Mouse (Mus musculus) heart, adult 11 months (tissue): ENCODE measurements around the gene Pknox1.
"Not testable (repeated sequence)": the region's sequence is repeated elsewhere in the genome, so short reads cannot be mapped to it uniquely, and the experiment has no call there.

Experiments used
- DNase-seq: peaks from one replicate; pipeline ENCODE4 v3.0.0; 2022

Pknox1 gene

DNA sequence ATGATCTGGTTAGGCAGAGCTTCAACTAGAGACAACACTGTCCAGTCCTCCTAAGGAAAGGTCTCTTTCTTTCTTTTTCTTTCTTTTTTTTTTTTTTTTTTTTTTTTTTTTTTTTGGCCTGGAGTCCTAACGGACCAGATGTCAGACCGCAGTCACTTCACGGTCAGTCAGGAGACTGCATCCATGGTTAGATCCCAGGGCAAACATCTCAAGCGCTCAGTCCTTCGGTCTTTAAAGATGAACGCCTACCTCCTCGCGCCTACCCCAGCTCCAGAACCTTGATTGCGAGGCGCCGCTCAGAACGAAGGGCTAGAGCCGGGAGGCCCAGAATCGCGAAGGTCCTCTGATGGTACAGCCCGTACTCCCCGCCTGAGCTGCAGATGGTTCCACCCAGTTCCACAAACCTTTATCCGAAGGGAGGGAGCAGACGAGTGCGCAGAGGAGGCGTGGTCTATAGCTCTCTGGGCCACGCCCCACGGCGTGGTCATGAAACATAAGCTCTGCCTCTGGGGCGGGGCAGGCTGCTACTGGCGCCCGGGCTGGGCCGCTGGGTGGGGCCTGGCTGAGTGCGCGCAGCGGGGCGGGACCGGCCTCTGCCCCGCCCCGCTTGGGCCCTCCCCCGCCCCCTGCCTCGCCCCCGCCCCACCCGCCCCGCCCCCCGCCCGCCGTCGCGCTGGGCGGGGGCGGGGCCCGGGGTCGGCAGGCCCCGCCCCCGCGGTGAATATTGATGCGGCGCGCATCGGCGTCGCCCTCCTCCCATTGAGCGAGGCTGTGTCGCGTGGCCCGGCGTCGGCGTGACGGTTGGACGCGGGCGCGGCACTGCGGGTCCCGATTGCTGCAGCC is at the start of gene Pknox1:
Pknox1 (plus strand) TSS at position 720 of the 843 bp plus-strand sequence.
- peak; percentile 100 for DNase-seq

DNA sequence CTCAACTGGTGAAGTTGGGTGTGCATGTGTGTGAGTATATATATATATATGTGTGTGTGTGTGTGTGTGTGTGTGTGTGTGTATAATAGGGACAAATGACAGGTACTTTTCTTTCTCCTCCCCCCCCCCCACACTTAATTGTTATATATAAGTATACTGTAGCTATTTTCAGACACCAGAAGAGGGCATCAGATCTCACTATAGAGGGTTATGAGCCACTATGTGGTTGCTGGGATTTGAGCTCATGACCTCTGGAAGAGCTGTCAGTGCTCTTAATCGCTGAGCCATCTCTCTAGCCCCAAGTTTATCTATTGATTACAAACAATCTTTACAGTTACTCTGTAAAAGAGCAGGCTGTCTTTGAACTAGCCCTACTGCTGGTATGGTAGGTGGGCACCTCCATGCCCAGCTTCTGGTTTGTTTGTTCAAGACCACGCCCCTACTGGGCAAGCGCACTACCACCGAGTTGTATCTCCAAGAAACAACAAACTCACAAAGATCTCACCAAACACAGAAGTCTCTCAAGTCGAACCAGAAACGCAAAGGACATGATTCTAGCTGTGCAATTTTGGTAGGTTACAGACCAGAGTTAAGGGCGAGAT is 45.1 kb upstream of the Pknox1 start:
- DNase-seq: no peak

DNA sequence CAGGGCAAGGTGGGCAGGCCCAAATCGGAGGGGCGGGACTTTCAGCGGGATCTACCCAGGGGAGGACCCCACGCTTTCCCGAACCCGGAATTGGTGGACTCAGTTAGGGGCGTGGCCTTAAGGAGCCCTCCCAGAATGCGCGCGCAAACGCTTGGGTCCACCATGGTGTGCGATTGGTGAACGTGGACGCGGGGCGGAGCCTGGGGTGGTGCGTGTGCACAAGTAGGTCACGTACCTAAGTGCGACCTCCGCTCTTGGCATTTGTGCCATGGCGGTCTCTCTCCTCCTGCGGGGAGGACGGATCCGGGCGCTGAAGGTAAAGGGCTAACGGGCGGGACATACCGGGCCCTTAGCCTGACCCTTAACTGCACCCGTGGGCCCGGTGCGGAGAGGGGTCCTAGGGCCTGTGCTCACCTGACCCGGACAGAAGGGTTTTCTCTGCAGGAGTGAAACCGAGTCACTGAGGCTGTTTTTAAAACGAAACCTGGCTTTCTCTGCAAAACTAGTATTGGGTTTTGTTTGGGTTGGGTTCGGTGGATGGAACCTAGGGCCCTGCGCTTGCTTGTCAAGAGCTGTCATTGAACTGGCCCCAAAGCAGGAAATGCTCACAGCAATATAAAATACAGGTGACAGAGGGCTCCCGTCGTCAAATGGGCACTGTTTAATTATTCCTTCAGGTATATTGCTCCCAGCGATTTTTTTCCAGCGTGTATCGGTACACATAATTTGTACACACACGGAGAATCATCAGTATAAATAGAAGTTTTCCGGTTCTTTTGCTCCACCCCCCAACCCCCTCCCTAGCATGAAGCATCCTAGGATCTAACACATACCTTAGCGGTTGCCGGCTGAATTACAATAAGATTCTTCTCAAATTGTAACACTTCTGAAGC is 44.3 kb upstream of the Pknox1 start, which contains the start of the genes Wdr4 and Ndufv3:
Wdr4 (minus strand) TSS at position 35 of the 893 bp plus-strand sequence.
Ndufv3 (plus strand) TSS at position 170 of the 893 bp plus-strand sequence.
- DNase-seq: peak; percentile 100

DNA sequence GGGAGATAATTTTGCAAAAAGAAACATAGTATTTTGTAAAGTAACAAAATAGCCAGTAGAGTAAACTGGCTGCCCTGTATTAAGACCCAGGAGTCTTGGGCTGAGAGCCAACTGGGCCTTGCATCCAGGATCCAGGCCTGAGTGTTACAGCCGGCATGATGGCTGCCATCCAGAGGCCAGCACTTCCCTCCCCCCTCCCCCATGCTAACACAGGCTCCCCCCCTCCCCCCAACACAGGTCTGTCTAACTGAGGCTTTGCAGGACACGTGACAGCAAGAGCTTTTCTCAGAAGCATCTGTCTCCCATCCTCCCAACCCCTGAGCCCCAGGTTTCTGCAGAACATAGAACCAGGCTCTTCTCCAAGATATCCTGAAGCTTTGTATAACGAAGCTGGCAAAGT is 43.6 kb upstream of the Pknox1 start:
- DNase-seq: peak; percentile 97

DNA sequence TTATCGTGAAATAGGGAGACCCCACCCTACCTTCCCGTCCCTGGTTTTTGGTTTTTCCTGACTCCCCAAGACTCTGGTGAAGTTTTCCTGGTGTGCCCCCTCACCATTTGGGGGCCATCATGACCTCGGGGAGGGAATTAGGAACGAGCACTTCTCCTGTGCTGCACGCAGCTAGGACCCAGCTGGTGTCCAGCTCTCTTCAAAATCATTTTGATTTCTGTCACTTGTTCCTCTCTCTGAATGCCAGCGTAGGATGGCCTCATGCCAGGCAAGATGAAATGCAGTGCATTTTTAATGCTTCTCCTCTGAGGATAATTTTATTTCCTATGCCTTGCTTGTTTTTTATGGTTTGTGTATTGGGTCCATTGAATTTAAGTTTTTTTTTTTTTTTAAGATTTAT is 42.6 kb upstream of the Pknox1 start:
- no peak for DNase-seq

DNA sequence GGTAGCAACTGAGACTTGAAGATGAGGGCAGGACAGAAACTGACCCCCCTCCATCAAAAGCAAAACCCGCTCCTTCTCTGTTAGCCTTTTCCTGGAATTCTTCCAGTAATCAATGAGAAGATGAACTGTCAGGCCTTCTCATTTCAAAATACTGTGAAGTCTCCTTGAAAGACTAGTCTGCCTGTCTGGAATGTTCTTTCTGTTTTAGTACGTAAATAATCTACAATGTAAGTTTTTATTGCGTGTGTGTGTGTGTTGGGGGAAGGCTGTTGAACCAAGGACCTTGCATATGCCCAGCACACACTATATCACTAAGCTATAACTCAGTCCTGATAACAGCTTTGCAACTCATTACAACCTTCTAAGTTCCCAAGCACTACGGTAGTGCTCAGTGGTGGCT is 39.4 kb upstream of the Pknox1 start:
- no peak for DNase-seq

DNA sequence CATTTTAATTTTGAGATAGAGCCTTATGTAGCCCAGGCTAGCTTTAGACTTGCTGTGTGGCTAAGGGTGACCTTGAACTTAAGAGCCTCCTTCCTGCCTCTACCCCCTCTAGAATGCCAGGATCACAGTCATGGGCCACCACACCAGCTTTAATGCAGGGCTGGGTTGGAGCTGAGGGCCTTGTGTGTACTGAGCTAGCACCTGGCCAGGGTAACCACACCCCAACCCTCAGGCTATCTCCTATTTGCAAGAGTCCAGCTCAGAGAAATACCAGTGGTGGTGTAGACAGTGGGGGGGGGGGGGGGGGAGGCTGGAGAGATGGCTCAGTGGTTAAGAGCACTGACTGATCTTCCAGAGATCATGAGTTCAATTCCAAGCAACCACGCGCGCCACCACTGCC is 38.7 kb upstream of the Pknox1 start:
- DNase-seq: no peak

DNA sequence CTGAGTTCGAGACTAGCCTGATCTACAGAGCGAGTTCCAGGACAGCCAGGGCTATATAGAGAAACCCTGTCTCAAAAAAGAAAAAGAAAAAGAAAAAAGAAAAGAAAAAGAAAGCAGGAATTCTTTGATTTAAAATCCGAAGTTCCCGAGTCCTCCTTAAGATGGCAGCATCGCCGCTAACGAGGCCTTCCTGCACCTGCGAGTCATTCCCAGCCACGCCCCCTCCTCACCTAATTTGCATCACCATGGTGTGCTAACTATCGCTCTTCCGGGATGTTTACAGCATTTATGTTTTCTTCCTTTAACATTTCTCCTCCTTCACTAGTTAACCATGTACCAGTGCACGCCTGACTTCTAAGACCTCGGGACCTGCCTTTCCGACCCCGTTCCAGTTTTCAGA is 35.2 kb upstream of the Pknox1 start:
- DNase-seq: no peak

DNA sequence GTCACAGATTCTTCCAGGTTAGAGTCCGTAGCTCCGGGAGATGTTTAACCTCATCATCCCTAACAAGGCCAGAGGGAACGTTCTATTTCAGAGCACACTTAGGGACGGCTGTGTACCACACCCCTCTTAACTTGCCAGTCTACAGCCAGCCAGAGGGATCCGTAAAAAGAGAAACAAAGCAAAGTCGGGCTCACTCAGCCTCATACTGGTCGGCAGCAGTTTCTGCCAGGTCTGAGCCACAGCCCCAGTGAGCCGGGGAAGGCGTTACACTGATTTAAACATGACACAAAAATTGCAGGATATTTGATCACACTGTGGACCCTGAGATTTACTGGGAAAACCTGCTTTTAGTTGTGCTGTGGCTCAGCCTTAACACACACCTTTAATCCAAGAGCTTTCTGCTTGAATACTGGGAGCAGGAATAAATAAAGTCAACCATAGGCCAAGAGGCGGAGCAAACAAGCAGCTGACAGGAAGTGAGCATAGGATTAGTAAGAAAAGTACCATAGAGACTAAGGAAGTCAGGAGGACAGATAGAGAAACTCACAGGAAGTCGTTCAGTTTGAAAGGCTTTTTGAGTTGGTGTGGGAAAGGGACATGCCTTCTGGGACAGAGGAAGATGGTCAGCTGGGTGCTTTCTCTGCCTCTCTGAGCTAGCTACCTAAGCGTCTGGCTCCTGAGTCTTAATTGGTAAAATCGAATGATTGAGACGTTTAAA is 32.9 kb upstream of the Pknox1 start:
- no peak for DNase-seq

DNA sequence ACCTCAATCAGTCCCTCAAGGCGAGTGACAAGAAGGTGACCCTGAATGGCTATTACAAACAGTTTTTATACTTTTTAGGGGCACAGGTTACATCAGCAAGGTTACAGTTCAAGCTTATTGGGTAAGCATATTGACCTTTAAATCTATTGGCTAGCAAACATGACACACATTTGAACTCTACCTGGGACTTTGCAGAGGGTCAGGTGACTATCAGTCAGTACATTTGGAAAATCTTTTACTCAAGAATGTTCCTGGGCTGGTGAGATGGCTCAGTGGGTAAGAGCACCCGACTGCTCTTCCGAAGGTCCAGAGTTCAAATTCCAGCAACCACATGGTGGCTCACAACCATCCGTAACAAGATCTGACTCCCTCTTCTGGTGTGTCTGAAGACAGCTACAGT is 32.2 kb upstream of the Pknox1 start:
- DNase-seq: not testable (repeated sequence)

DNA sequence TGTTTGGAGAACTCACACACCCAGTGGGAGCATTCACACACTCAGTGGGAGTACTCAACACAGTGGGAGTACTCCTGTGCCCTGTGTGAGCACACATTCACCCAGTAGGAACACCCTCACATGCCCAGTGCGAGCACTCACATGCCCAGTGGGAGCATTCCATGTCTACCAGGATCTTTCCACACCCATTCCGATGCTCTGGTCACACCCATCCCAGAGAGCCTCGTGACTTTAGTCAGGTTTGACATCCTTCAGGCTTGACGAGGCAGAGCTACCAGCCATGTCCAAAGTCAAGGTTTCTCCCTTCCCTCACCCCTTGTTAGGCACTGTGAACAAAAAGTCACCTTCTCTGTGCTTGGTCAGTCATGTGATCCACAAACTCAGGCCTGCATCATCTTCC is 29.2 kb upstream of the Pknox1 start:
- peak; percentile 89 for DNase-seq

DNA sequence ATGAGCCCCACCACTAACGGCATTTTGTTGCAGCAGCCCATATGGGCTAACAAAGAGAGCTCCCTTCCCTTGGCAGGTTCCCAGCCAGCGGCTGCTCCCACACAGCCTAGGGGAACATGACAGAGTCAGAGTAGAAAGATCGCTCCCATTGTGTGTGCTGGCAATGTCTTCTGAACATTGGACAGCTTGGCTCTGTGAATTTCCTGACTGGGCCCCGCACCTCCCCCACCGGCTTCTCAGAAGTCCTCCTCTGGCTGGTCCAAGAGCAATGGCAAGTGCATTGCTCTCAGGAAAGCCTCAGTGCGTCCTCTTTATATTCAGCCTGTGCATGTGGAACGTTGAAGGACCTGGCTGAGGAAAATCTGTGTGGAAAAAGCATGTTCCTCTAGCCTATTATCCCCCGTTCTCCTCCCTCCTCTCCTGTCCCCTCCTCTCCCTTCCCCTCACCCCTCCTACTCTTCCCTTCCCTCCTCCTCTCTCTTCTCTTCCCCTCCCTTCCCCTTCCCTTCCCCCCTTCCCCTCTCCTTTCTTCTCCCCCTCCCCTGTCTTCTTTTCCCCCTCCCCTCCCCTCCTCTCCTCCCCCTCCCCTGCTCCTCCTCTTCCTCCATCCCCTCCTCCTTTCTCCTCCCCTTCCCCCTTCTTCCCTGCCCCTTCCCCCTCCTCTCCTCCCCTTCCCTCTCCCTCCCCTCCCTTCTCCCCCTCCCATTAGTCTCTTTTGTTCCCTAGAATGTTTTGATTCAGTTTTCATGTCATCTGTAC is 28.5 kb upstream of the Pknox1 start:
- peak; percentile 99 for DNase-seq

DNA sequence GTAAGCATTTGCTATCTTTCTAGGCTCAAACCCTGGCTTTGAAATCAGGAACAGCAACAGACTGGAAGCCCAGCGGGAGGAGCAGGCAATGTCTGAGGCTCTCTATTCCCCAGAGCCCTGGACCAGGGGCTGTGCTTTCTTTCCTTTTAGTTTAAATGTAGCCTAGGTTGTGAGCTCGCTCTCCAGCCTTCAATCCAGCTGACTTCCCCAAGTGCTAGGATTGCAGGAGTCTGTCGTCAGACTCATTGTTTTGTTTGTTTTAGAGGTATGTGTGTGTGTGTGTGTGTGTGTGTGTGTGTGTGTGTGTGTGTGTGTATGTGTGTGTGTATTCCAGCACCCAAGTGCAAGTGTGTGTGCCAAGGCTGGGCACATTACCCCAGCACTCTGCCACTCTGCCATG is 24.4 kb upstream of the Pknox1 start:
- no peak for DNase-seq

DNA sequence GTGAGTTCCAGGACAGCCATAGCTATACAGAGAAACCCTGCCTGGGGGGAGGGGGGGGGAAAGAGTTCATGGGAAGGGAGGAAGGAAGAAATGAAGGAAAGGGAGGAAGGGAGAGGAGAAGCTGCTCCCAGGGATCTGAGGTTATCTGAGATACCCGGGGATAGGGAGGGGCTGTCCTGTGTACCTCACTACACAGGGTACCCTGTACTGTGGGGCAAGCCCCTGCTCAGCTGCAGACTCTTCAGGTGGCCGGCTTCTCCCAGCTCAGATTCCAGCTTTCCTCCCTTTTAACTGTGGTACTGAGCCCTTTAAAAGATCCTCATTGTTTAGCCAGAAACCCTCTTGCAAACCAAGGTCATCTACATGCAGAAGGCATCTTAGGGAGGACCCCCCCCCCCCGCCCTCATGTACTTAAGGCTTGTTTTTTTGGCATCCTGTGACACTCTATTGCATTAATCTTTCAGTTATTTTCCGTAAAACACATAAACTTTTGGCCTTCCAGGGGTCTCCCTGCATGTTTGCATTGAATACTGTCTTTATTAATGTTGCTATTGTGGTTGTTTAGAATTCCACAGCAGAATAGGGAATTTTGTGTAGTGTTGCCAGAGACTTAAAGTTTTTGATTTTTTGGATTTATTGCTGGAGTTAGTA is 23.6 kb upstream of the Pknox1 start:
- no peak for DNase-seq

DNA sequence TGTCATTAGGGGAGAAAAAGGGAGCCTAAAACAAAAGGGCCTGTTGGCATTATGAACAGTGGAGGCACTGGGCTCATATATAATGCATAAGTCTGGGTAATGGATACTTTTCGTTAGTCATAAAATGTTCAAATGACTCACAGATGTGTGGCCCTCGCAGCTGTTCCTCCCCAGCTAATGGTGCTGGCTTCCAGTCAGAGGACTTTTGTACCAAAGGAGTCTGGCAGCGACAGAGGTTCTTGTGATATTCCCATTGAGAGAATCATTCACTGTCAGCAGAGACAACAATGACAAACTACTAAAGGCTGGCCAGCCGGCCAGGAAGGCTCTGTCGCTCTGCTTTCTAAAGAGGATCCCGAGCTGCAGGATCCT is 23.1 kb upstream of the Pknox1 start:
- DNase-seq: peak; percentile 87

DNA sequence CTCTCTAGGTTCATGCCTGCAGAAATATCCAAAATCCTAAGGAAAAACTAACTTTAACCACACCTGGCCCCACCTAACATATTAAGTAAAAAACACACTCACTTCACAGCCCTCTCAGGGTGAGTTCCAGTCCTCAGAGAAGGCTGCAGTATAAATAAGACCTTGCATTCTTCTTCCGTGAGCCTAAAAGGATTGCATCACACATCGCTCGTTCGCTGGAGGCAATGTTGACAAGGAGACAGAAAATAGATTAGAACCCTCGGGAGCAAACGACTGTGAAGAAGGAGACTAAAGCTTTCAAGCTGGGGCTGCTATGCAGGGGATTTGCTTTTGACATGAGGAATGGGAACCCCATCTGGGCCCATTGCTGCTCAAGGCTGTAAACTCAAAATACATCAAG is 21.0 kb upstream of the Pknox1 start:
- no peak for DNase-seq

DNA sequence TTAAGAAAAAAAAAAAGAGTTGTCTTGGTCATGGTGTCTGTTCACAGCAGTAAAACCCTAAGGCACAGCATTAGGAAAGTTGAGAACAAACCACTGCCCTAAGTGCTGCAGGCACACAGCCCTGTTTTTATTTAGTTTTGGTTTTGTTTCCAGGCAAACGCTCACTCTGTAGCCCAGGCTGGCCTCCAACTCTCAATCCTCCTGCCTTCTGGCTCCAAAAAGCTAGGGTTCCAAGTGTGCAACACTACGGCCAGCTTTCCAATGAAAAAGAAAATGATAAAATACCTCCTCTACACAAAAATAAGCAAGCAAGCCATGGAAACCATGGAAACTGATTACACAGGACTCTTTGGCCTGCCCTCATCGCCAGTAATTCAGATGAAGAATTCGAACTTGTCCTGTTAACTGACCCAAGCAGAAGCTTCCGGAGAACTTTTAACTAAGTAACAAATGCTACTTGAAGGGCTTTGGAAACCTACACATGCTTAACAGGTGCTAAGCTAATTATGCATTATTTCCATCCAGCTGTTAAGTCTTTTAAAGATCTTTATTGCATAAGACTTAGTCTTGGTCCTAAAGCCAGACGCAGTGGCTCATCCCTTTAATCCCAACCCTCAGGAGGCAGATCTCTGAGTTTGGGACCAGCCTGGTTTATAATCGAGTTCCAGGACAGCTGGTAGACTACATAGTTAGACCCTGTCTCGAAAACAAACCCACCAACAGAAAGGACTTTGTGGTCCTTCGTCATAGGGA is 17.9 kb upstream of the Pknox1 start:
- DNase-seq: peak; percentile 94

DNA sequence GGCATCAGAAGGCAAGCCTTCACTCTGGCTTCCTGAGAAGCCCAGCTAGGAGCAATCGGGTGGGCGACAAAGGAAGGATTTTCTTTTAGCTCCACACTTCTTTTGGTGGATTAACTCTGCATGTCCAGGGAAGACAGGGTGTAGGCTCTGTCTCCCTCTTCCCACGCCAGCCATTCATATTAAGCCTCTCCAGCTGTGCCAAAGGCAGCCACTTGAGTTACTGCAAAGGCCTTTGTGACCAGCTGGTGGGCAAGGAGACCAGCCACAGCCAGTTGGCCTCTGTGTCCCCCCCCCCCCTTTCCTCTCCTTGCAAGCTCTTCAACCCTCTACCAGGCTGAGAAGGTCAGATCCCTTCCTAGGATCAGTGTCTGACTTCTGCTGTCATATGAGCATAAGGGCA is 16.6 kb upstream of the Pknox1 start:
- no peak for DNase-seq

DNA sequence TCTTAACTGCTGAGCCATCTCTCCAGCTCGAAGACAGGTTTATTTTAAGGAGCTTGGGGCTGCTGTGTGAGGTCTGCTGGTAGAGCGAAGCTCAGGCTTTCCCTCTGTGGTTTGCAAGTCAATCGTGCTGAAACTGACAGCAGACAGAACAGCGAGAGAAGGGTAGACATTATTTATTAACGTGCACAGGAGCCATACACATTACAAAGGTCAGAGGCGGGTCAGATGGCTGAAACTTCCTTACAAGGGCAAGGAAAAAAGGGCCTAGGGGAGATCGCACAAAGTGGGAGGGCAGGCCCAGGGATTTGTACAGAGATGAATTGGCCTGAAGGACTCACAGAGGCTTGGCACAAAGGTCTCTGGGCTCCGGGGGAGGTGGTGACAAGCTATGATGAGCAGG is 15.1 kb upstream of the Pknox1 start:
- no peak for DNase-seq

DNA sequence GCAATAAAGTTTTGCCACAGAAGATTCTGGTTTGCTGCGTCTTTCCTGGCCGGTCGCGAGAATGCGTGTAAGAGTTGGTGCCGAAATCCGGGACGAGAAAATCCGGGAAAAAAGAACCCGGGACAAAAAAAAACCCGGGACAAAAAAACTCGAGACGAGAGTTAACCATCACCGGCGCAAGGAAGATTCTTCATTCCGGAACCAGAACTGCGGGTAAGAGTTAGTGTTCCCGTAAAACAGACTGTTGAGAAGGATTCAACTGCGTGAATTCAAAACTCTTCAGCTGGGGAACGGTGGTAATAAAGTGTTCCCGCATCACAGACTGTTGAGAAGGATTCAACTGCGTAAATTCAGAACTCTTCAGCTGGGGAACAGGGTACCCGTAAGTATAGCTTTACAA is 11.9 kb upstream of the Pknox1 start:
- not testable (repeated sequence) for DNase-seq

DNA sequence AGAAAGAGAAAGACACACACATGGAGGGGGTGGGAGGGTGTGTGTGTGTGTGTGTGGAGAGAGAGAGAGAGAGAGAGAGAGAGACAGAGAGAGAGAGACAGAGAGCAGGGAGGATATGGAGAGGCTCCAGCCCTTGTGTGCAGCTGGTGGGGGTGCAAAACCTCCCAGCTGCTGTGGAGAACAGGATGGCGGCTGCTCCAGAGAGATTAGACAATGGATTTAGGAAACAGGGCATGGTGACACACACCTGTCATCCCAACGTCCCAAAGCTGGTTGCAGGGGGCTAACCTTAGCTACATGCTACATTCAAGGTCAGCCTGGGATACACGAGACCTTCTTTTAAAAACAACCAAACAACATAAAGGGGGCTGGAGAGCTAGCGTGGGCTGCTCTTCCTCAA is 8.3 kb upstream of the Pknox1 start:
- peak; percentile 91 for DNase-seq
